Mouse (Mus musculus): ENCODE measurements around the gene Crxos. TPM values are rescaled to one million over a fixed set of nuclear protein-coding genes. Genes with fewer than 3 reads are reported as not detected.
"Not testable (repeated sequence)": the region's sequence is repeated elsewhere in the genome, so short reads cannot be mapped to it uniquely, and the experiment has no call there.

Gene Crxos
- polyA plus RNA-seq, 1 experiment from 2014 or later = not detected

DNA sequence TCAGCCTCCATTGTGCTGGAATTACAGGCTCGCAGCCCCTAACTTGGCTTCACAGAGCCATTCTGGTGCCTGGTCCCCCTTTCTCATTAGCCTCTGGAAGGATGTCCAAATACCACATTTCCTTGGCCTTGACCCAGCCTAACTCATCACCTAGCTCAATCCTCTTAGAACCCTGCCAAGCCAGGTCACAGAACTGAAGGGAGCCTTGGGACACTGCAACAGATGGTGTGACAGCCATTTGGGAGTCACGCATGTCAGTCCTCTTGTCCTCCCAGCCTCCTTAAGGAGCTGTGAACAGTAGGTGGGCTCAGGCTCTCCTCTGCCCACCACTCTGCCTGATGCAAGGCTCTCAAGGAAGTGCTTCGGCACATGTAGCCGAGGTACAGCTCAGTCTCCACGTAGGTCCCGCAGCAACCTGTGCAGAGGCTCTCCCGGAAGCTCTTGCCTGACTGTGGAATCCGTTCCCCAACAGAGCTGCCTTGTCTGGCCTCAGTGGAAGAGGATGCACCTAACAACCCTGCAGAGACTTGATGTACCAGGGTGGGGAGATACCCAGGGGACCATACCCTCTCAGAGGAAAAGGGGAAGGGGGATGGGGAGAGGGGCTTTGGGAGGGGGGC, 25.7 kb downstream of the Crxos start:
- Histone ChIP-seq H3K9me3 (replicated peaks) (no peaks in the 10 kb centered on the region), H3K36me3 (no peaks in the 10 kb centered on the region), H3K4me1 (no peaks in the 10 kb centered on the region; the same call in 1 of the 2 replicates), H3K4me2 (no peak overlapping the region), H3K27ac (no peak overlapping the region), H3K9ac (no peak overlapping the region), H3K4me3 (no peak overlapping the region), H3K27me3 (replicated peaks) (peaks cover 6% of the 10 kb centered on the region)
- 60% methylated on average over 8 of the region's 8 CpGs for WGBS (ENCODE audit: insufficient replicate concordance)
- ATAC-seq = no peak

DNA sequence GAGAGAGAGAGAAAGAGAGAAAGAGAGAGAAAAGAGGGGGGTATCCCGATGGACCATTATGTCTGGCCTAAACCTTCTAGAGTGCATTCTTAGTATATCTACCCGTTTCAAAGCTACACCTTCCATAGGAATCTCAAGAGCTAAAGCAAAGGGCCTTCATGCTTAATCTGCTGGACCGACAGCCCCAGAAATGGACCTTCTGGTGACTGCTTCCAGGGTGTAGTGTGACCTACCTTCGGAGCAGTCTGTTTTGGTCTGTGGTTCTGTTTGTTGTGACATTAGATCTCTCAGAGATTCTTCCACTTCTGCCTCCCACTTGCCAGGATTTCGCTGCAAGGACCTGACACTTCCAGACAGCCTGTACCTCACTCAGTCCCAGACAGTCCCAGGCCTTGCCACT, 28.1 kb downstream of the Crxos start:
- Histone ChIP-seq H3K36me3 (no peaks in the 10 kb centered on the region), H3K4me3 (no peak overlapping the region), H3K27ac (no peak overlapping the region), H3K9ac (no peak overlapping the region), H3K9me3 (replicated peaks) (no peaks in the 10 kb centered on the region), H3K4me1 (no peaks in the 10 kb centered on the region; the same call in 1 of the 2 replicates), H3K4me2 (no peak overlapping the region), H3K27me3 (replicated peaks) (peaks cover 6% of the 10 kb centered on the region)
- WGBS (ENCODE audit: insufficient replicate concordance) = 60% methylated on average over 5 of the region's 5 CpGs
- no peak for ATAC-seq

DNA sequence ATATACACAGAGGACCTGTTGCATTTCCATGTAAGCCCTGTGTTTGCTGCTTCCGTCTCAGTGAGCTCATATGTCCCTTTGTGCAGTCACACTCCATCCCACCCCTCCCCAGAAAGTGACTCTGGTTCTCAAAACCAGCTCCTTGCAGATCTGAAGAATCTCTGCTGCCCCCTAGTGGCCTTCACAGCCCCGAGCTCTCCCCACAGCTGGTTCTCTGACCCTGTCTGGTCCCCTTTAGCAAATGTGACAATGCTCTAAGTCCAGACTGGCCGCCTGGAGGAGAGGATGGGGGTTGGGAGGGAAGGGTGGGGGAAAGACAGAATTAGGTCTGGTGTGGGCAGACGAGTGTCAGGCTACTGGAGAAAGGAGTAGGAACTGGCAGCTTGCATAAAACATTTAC, 29.8 kb downstream of the Crxos start:
- Histone ChIP-seq H3K27me3 (replicated peaks) (peaks cover 6% of the 10 kb centered on the region), H3K9me3 (replicated peaks) (no peaks in the 10 kb centered on the region), H3K4me3 (no peak overlapping the region), H3K27ac (no peak overlapping the region), H3K4me1 (no peaks in the 10 kb centered on the region; the same call in 1 of the 2 replicates), H3K36me3 (peaks cover 11% of the 10 kb centered on the region), H3K4me2 (no peak overlapping the region), H3K9ac (no peak overlapping the region)
- WGBS (ENCODE audit: insufficient replicate concordance) = 4% methylated on average over 4 of the region's 4 CpGs
- 0 out of 2 replicates have a peak, but pooled peaks have one; percentile 44 for ATAC-seq

GRCm38 (mm10) chr7:15914252-15914651, 31.8 kb downstream of the Crxos start:
- H3K9me3 ChIP-seq (replicated peaks) = no peaks in the 10 kb centered on the region
- H3K9ac ChIP-seq = no peak overlapping the region
- peaks cover 29% of the 10 kb centered on the region for H3K36me3 ChIP-seq
- no peaks in the 10 kb centered on the region for H3K27me3 ChIP-seq (replicated peaks)
- no peak overlapping the region for H3K4me2 ChIP-seq
- no peak overlapping the region for H3K4me3 ChIP-seq
- WGBS (ENCODE audit: insufficient replicate concordance) = 39% methylated on average over 2 of the region's 2 CpGs
- peaks cover 10% of the 10 kb centered on the region for H3K4me1 ChIP-seq
- no peak overlapping the region for H3K27ac ChIP-seq
- no peak for ATAC-seq

DNA sequence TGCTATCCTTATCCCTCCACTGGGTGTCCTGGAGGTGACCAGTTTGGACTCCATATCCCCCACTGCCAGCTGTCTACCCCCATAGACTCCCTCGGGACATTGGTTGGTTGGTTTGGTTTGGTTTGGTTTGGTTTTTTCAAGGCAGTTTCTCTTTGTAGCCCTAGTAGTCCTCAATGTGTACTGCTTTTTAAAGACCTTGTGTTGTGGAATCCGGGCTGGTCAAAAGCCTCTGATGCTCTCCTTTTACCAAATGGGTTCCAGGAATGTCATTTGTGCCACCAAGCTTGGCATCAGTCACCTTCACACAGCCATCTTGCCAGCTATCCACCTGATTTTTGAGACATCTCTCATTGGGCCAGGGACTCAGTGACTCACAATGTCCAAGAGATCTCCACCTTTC, 32.3 kb downstream of the Crxos start:
- no peak overlapping the region for H3K4me3 ChIP-seq
- no peaks in the 10 kb centered on the region for H3K27me3 ChIP-seq (replicated peaks)
- H3K9ac ChIP-seq = no peak overlapping the region
- no peak overlapping the region for H3K4me2 ChIP-seq
- ATAC-seq = no peak
- 65% methylated on average over 2 of the region's 2 CpGs for WGBS (ENCODE audit: insufficient replicate concordance)
- peaks cover 15% of the 10 kb centered on the region for H3K4me1 ChIP-seq
- H3K27ac ChIP-seq = no peak overlapping the region
- H3K9me3 ChIP-seq (replicated peaks) = no peaks in the 10 kb centered on the region
- H3K36me3 ChIP-seq = peaks cover 34% of the 10 kb centered on the region

DNA sequence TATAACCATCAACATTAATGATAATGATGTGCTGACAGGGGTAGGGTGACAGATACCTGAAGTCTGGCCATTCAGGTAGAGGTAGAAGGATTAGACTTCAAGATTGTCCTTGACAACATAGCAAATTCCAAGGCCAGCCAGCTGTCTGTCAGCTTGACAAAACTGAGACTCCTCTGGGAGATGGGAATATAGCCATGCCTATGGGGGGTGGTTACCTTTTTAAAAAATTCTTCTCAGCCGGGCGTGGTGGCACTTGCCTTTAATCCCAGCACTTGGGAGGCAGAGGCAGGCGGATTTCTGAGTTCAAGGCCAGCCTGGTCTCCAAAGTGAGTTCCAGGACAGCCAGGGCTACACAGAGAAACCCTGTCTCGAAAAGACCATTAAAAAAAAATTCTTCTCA, 33.3 kb downstream of the Crxos start:
- 81% methylated on average over 4 of the region's 4 CpGs for WGBS (ENCODE audit: insufficient replicate concordance)
- H3K4me1 ChIP-seq = peaks cover 25% of the 10 kb centered on the region
- H3K9me3 ChIP-seq (replicated peaks); H3K27me3 ChIP-seq (replicated peaks); H3K4me3 ChIP-seq; H3K4me2 ChIP-seq; ATAC-seq; H3K9ac ChIP-seq; H3K27ac ChIP-seq: not testable (repeated sequence)
- H3K36me3 ChIP-seq = peaks cover 44% of the 10 kb centered on the region

DNA sequence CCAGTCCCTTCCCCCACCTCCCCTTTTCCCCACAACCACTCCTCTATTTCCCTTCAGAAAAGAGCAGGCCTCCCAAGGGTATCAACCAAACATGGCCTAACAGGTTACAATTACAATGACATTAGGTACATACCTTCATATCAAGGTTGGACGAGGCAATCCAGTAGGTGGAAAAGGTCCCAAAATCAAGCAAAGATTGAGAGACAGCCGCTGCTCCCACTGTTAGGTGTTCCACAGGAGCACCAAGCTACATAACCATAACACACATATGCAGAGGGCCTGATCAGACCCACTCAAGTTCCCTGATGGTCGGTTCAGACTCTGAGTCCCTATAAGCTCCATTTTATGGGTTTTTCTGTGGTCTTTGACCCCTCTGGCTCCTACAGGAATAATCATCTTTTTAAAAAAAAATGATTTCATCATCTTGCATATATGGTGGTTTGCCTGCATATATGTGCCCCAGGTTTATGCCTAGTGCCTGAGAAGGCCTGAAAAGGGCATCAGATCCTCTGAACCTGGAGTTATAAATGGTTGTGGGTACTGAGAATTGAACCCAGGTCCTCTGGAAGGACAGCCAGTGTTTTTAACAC, 33.8 kb downstream of the Crxos start:
- Histone ChIP-seq H3K9me3 (replicated peaks) (no peaks in the 10 kb centered on the region), H3K4me2 (no peak overlapping the region), H3K4me1 (peaks cover 30% of the 10 kb centered on the region), H3K36me3 (peaks cover 44% of the 10 kb centered on the region), H3K27ac (no peak overlapping the region), H3K27me3 (replicated peaks) (no peaks in the 10 kb centered on the region), H3K4me3 (no peak overlapping the region), H3K9ac (no peak overlapping the region)
- 71% methylated on average over 3 of the region's 3 CpGs for WGBS (ENCODE audit: insufficient replicate concordance)
- no peak for ATAC-seq

GRCm38 (mm10) chr7:15916996-15917395, 34.6 kb downstream of the Crxos start:
- ATAC-seq = no peak
- no peaks in the 10 kb centered on the region for H3K9me3 ChIP-seq (replicated peaks)
- peaks cover 44% of the 10 kb centered on the region for H3K36me3 ChIP-seq
- no peak overlapping the region for H3K4me3 ChIP-seq
- WGBS (ENCODE audit: insufficient replicate concordance) = 75% methylated on average over 4 of the region's 4 CpGs
- H3K27me3 ChIP-seq (replicated peaks) = no peaks in the 10 kb centered on the region
- no peak overlapping the region for H3K4me2 ChIP-seq
- H3K4me1 ChIP-seq = peaks cover 35% of the 10 kb centered on the region
- no peak overlapping the region for H3K27ac ChIP-seq
- H3K9ac ChIP-seq = no peak overlapping the region

DNA sequence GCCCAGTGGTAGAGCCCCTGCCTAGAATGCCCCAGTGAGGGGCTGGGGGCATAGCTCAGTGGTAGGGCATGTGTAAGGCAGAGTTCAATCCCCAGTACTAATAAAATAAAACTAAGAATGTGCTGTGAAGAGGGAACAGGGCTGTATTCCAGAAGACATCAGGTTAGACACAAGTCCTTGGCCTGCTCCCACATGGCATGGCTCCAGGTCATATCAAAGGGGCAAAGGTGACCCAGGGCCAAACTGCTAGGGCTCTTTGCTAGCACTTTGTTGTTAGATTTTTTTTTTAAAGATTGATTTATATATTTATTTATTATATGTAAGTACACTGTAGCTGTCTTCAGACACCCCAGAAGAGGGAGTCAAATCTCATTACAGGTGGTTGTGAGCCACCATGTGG, 36.0 kb downstream of the Crxos start:
- peaks cover 44% of the 10 kb centered on the region for H3K36me3 ChIP-seq
- no peak overlapping the region for H3K4me2 ChIP-seq
- H3K4me3 ChIP-seq = no peak overlapping the region
- peak overlapping the region; percentile 61; the same call in 1 of the 2 replicates for H3K27ac ChIP-seq
- H3K9ac ChIP-seq = no peak overlapping the region
- peaks cover 45% of the 10 kb centered on the region for H3K4me1 ChIP-seq
- no peaks in the 10 kb centered on the region for H3K27me3 ChIP-seq (replicated peaks)
- no peak for ATAC-seq
- H3K9me3 ChIP-seq (replicated peaks) = no peaks in the 10 kb centered on the region

DNA sequence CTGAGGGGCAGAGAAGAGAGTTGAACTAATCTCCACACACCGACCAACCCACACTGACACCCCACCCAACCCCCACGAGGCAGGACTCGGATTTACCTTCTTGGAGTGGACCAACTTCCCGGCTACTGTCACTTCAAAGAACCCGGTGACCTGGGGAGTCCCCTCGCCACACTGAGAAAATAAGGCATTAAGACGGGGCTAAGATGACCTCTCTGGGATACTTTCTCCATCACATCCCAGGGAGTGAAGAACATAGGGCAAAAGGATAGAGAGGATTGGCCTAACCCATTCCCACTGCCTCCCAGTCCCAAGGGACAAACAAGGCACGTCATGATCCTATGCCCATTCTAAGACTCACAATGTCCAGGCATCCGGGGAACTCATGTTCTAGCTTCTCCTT, 37.5 kb downstream of the Crxos start:
- Histone ChIP-seq H3K27ac (peak overlapping the region; percentile 61; the same call in 1 of the 2 replicates), H3K36me3 (peaks cover 44% of the 10 kb centered on the region), H3K27me3 (replicated peaks) (peaks cover 11% of the 10 kb centered on the region; the same call in 1 of the 2 replicates), H3K4me1 (peaks cover 45% of the 10 kb centered on the region), H3K4me3 (peak overlapping the region; percentile 77), H3K9ac (peak overlapping the region; percentile 36; the same call in 1 of the 2 replicates), H3K4me2 (peak overlapping the region; percentile 79), H3K9me3 (replicated peaks) (no peaks in the 10 kb centered on the region)
- no peak for ATAC-seq
- WGBS (ENCODE audit: insufficient replicate concordance) = 79% methylated on average over 9 of the region's 9 CpGs

DNA sequence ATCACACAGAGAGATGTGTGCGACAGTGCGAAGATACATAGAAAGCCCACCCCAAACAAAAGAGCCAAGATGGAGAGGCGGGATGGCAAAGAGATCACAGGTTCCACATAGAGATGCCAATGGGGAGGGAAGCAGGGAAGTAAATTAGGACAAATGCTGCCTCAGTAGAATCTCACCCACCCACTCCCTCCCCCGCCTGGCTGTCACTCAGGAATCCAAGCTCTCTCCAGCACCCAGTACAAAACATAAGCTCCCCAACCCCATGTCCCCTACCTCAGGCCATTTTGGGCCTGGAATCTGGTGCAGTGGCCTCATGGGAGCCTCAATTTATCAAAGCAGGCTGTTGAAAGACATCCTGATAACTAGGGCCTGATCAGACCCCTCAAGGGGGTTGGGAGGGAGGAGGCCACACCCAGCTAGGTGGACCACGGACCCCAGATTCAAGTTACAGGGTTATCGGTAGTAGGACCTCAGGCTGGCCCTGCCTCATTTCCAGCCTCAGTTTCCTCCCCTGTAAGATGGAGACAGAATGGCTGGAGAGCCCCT, 38.3 kb downstream of the Crxos start:
- Histone ChIP-seq H3K9ac (peak overlapping the region; percentile 82), H3K36me3 (peaks cover 44% of the 10 kb centered on the region), H3K27me3 (replicated peaks) (peaks cover 14% of the 10 kb centered on the region; the same call in 1 of the 2 replicates), H3K4me3 (peak overlapping the region; percentile 77), H3K27ac (peak overlapping the region; percentile 75), H3K4me2 (peak overlapping the region; percentile 79), H3K4me1 (peaks cover 45% of the 10 kb centered on the region), H3K9me3 (replicated peaks) (no peaks in the 10 kb centered on the region)
- ATAC-seq = no peak
- 67% methylated on average over 6 of the region's 6 CpGs for WGBS (ENCODE audit: insufficient replicate concordance)

DNA sequence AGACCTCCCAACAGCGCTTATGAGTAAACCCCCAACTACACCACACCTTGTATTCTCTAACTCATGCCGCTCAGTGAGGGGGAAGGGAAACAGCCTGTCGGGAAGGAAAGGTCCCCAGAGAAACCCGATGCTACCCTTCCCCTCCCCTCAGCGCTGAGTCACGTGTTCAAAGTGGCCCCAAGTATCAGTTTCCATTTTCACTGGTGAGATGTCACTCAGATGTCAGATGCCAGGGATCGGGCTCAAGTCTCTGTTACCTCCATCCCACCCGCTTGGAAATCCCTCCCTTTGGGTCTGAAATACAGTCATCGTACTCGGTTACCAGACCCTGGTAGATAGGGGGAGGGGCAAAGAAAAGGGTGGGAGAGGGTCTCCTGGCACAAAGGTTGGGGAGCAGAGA, 39.4 kb downstream of the Crxos start:
- WGBS (ENCODE audit: insufficient replicate concordance) = 0% methylated on average over 10 of the region's 10 CpGs
- peak overlapping the region; percentile 77 for H3K4me3 ChIP-seq
- H3K36me3 ChIP-seq = peaks cover 37% of the 10 kb centered on the region
- no peaks in the 10 kb centered on the region for H3K9me3 ChIP-seq (replicated peaks)
- H3K27me3 ChIP-seq (replicated peaks) = peaks cover 22% of the 10 kb centered on the region; the same call in 1 of the 2 replicates
- peaks cover 45% of the 10 kb centered on the region for H3K4me1 ChIP-seq
- peak overlapping the region; percentile 75 for H3K27ac ChIP-seq
- H3K4me2 ChIP-seq = peak overlapping the region; percentile 79
- H3K9ac ChIP-seq = peak overlapping the region; percentile 82
- ATAC-seq = peak; percentile 38

Measured in liver, embryonic 12.5 days (tissue).